Mouse (Mus musculus) myocyte (in vitro differentiated cells): ENCODE data around the gene Fam189b. TPM values are rescaled to one million over a fixed set of nuclear protein-coding genes. Genes with fewer than 3 reads are reported as not detected.
A peak's percentile ranks its signal among the peaks of the same experiment; 100 is the strongest.

Experiments used
- H3K27me3 ChIP-seq: one replicate; pipeline ENCODE4 v1.6.1; 2011; ENCODE audit not compliant: control insufficient read depth, insufficient read depth, insufficient read length
- H3K36me3 ChIP-seq: one replicate; pipeline ENCODE4 v1.6.1; 2011; ENCODE audit not compliant: control insufficient read depth, insufficient read depth
- H3K4me2 ChIP-seq: one replicate; pipeline ENCODE4 v1.6.1; 2011; ENCODE audit warnings: low read depth, control low read depth
- H3K4me3 ChIP-seq: one replicate; pipeline ENCODE4 v1.5.1; 2011; ENCODE audit warnings: mild to moderate bottlenecking, control low read depth, moderate library complexity
- H3K79me2 ChIP-seq: one replicate; pipeline ENCODE4 v1.6.1; 2011; ENCODE audit not compliant: control insufficient read depth, insufficient read depth
- H3ac ChIP-seq: one replicate; pipeline ENCODE4 v1.6.1; 2011; ENCODE audit not compliant: control insufficient read depth, insufficient read length
- CEBPB ChIP-seq: IDR thresholded peaks from 2 replicates; pipeline ENCODE4 v1.6.1; 2011; ENCODE audit warnings: mild to moderate bottlenecking, moderate library complexity; ENCODE audit not compliant: poor library complexity, insufficient read depth, severe bottlenecking
- E2F4 ChIP-seq: IDR thresholded peaks from one replicate; pipeline ENCODE4 v1.6.1; 2011; ENCODE audit warnings: mild to moderate bottlenecking, control low read depth, moderate library complexity; ENCODE audit not compliant: insufficient read depth
- MAX ChIP-seq: IDR thresholded peaks from one replicate; pipeline ENCODE4 v1.6.1; 2011; ENCODE audit warnings: low read depth, mild to moderate bottlenecking, control low read depth
- MYOD1 ChIP-seq, 3 experiments: IDR thresholded peaks; one replicate each; pipeline ENCODE4 v1.6.1; 2011; ENCODE audit warnings: control low read depth in 2 of 3, low read depth in 2 of 3, mild to moderate bottlenecking in 2 of 3, moderate library complexity in 1 of 3; ENCODE audit not compliant: insufficient read length in 2 of 3, control insufficient read depth in 1 of 3
- MYOG ChIP-seq, 3 experiments: IDR thresholded peaks; one replicate each; pipeline ENCODE4 v1.6.1; 2011; ENCODE audit warnings: control low read depth in 2 of 3, low read depth in 2 of 3, mild to moderate bottlenecking in 2 of 3; ENCODE audit not compliant: insufficient read length in 2 of 3, control insufficient read depth in 1 of 3, insufficient read depth in 1 of 3
- POLR2A ChIP-seq: IDR thresholded peaks from one replicate; pipeline ENCODE4 v1.6.1; 2011; ENCODE audit warnings: low read depth, mild to moderate bottlenecking, control low read depth, moderate library complexity; ENCODE audit not compliant: insufficient read length
- POLR2AphosphoS2 ChIP-seq: IDR thresholded peaks from one replicate; pipeline ENCODE4 v1.6.1; 2011; ENCODE audit warnings: low read depth, control low read depth; ENCODE audit not compliant: insufficient read length
- REST ChIP-seq: IDR thresholded peaks from one replicate; pipeline ENCODE4 v1.6.1; 2011; ENCODE audit warnings: mild to moderate bottlenecking, control low read depth, moderate library complexity; ENCODE audit not compliant: insufficient read depth, insufficient read length
- SRF ChIP-seq: IDR thresholded peaks from one replicate; pipeline ENCODE4 v1.6.1; 2011; ENCODE audit warnings: low read depth; ENCODE audit not compliant: control insufficient read depth, insufficient read length
- TCF12 ChIP-seq: IDR thresholded peaks from one replicate; pipeline ENCODE4 v1.6.1; 2011; ENCODE audit warnings: mild to moderate bottlenecking, control low read depth; ENCODE audit not compliant: poor library complexity, insufficient read depth, severe bottlenecking
- TCF3 ChIP-seq: IDR thresholded peaks from one replicate; pipeline ENCODE4 v1.6.1; 2011; ENCODE audit warnings: low read depth, control low read depth; ENCODE audit not compliant: insufficient read length
- USF1 ChIP-seq: IDR thresholded peaks from one replicate; pipeline ENCODE4 v1.6.1; 2011; ENCODE audit warnings: low read depth, mild to moderate bottlenecking, control low read depth, moderate library complexity
- polyA plus RNA-seq: library from polyadenylated mRNA; unstranded; fragments of >200 nt; fragmentation: generic; extraction: Trizol; gene quantifications from one replicate; pipeline ENCODE4 v1.2.1, GENCODE M21; 2012; ENCODE audit warnings: missing spikeins

Fam189b gene
- polyA plus RNA-seq, 1 experiment = 15.0 TPM

DNA sequence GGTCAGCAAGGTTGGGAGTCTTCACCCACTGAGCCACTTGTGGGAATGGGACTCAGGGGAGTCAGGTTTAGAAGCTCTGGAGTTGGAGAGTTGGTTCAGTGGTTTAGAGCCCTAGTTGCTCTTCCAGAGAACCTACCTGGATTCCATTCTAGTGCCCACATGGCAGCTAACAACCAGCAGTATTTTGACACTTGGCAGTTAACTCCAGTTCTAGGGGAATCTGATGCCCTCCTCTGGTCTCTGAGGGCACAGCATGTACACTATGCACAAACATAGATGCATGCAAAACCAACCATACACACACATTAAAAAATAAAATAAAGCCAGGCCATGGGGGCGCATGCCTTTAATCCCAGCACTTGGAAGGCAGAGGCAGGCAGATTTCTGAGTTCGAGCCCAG, 10.9 kb downstream of the Fam189b start:
- no peak overlapping the region for H3K4me3 ChIP-seq
- TF ChIP-seq CEBPB (no peak), TCF12 (no peak), TCF3 (no peak), MYOD1 (IDR thresholded peaks at IDR 0.05; ENCODE audit: control insufficient read depth in 1 of 3, insufficient read length in 2 of 3, low read depth in 2 of 3) (no peak), REST (no peak), MYOG (IDR thresholded peaks at IDR 0.05; ENCODE audit: control insufficient read depth in 1 of 3, insufficient read depth in 1 of 3, insufficient read length in 2 of 3, low read depth in 2 of 3) (no peak), MAX (no peak)
- H3K4me2 ChIP-seq = no peak overlapping the region

DNA sequence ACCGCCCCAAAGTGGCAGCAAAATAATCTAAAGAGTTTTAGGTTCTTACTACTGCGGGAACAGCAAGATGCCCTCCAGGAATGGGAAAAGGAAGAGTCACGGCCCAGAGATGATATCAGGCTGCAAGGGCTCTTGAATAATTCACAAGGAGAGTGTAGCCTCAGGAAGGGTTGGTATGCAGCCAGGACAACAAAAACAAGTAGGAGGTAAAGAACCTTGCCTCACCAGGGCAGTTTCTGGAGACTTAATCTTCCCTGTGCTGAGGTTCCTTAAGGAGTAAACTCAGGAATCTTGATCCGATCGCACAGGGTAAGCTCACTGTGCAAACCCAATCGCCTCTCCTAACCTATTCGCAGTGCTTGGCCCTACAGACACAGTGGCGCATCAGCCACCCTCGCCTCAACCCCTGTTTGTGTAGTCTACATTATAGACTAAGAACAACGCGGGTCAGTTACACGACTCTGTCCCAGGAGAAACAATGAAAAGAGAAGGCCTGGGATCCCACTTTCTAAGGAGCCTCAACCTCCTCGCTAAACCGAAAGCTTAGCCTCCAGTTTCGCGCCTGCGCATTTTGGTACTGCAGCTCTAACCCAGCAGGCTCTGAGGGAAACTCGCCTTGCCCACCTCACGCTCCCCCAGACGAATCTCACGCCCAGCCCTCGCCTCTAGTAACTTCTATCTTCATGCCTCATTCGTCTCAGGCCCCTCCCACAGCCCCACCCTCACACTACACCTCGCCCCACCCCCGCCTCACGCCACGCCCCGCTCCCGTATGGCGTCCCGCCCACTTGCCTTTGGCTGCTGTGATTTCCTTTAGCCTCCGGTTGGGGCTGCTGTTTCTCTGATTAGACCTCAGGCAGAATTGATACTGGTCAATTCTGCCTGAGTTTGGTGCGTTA, 13.3 kb downstream of the Fam189b start:
- Histone ChIP-seq H3K4me3 (peak overlapping the region; percentile 31), H3K79me2 (no peaks in the 10 kb centered on the region), H3K27me3 (no peaks in the 10 kb centered on the region), H3ac (no peak overlapping the region), H3K36me3 (no peaks in the 10 kb centered on the region), H3K4me2 (peak overlapping the region; percentile 80)
- TF ChIP-seq POLR2AphosphoS2 = peak; percentile 86
- TF ChIP-seq POLR2A = peak; percentile 78
- no peak for TF ChIP-seq MYOG (IDR thresholded peaks at IDR 0.05; ENCODE audit: control insufficient read depth in 1 of 3, insufficient read depth in 1 of 3, insufficient read length in 2 of 3, low read depth in 2 of 3)

More for the DNA sequence above, 10.9 kb downstream of the Fam189b start:
- H3K79me2 ChIP-seq = no peaks in the 10 kb centered on the region
- H3K27me3 ChIP-seq = no peaks in the 10 kb centered on the region
- no peak overlapping the region for H3ac ChIP-seq
- H3K36me3 ChIP-seq = no peaks in the 10 kb centered on the region

GRCm38 (mm10) chr3:89199839-89200238, 16.9 kb downstream of the Fam189b start:
- peaks cover 6% of the 10 kb centered on the region for H3K79me2 ChIP-seq
- no peak overlapping the region for H3K4me2 ChIP-seq
- no peak overlapping the region for H3K4me3 ChIP-seq
- no peaks in the 10 kb centered on the region for H3K36me3 ChIP-seq
- H3ac ChIP-seq = no peak overlapping the region
- TF ChIP-seq MYOD1 (IDR thresholded peaks at IDR 0.05; ENCODE audit: control insufficient read depth in 1 of 3, insufficient read length in 2 of 3, low read depth in 2 of 3) (no peak), TCF3 (no peak), TCF12 (no peak), MAX (no peak), MYOG (IDR thresholded peaks at IDR 0.05; ENCODE audit: control insufficient read depth in 1 of 3, insufficient read depth in 1 of 3, insufficient read length in 2 of 3, low read depth in 2 of 3) (no peak), E2F4 (no peak), SRF (no peak), REST (no peak), POLR2AphosphoS2 (no peak), USF1 (no peak), CEBPB (no peak), POLR2A (no peak)
- no peaks in the 10 kb centered on the region for H3K27me3 ChIP-seq

DNA sequence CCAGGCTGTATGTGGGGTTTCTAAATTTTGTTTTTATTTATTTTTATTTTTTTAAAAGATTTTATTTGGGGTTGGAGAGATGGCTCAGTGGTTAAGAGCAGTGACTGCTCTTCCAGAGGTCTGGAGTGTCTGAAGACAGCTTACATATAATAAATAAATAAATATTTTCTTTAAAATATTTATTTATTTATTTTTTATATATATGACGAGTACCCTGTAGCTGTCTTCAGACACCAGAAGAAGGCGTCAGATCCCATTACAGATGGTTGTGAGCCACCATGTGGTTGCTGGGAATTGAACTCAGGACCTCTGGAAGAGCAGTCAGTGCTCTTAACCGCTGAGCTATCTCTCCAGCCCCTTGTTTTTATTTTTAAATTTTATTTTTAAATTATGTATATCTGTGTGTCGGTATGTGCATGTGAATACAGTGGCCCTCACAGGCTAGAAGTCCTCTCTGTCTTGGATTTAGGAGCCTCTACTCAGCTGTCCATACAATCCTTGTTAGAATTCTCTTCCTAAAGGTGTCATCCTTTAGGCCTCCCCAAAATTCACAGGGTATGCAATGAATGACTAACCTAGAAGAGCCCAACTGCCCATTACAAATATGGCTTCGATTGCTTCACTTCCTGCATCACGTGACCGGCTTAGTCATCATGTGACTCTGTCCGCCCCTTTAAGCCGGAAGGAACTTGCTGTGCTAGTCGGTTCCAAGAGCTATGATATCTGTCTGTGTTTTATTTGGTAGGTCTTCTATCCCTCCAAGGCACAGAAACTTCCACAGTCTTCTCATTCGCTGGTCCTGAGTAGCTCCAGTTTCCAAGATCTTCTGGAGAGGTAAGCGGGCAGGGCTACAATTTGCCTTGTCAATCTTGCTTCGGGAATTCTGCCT, 19.6 kb downstream of the Fam189b start, which contains the start of gene Gba:
Gene Gba (plus strand): TSS at position 676 of the 889 bp plus-strand sequence.
- TF ChIP-seq CEBPB (0 out of 2 replicates have a peak, but pooled peaks have one; percentile 19), MYOD1 (IDR thresholded peaks at IDR 0.05; ENCODE audit: control insufficient read depth in 1 of 3, insufficient read length in 2 of 3, low read depth in 2 of 3) (no peak), USF1 (peak; percentile 100), MAX (no peak)
- H3K27me3 ChIP-seq = no peaks in the 10 kb centered on the region
- H3K4me3 ChIP-seq = peak within 1 kb of the TSS; percentile 29
- H3K36me3 ChIP-seq = peaks cover 5% of the 10 kb centered on the region
- peak within 1 kb of the TSS; percentile 93 for H3K4me2 ChIP-seq
- peaks cover 6% of the 10 kb centered on the region for H3K79me2 ChIP-seq
- H3ac ChIP-seq = no peak within 1 kb of the TSS

DNA sequence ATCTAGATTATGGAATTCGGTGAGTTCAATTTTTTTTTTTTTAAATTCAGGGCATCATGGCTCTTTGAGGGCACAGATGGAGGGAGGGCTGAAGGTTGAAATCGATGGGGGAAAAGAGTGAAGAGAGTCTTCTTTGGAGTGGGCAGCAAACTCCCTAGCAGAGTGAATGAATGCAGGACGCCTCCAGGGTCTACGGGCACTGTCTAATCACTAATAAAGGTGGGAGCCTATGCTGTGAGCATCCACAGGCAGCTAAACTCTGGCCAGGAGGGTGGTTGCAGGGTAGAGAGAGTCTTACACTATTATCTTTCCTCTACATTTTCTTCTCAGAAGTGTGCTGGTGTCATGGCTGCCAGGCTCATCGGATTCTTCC, 20.2 kb downstream of the Fam189b start:
- H3K27me3 ChIP-seq = no peaks in the 10 kb centered on the region
- H3K79me2 ChIP-seq = peaks cover 6% of the 10 kb centered on the region
- peak overlapping the region; percentile 29 for H3K4me3 ChIP-seq
- no peak overlapping the region for H3ac ChIP-seq
- TF ChIP-seq POLR2AphosphoS2 = no peak
- no peak for TF ChIP-seq SRF
- no peak for TF ChIP-seq TCF3
- TF ChIP-seq MYOD1 (IDR thresholded peaks at IDR 0.05; ENCODE audit: control insufficient read depth in 1 of 3, insufficient read length in 2 of 3, low read depth in 2 of 3) = no peak
- TF ChIP-seq MYOG (IDR thresholded peaks at IDR 0.05; ENCODE audit: control insufficient read depth in 1 of 3, insufficient read depth in 1 of 3, insufficient read length in 2 of 3, low read depth in 2 of 3) = no peak
- TF ChIP-seq E2F4 = no peak
- TF ChIP-seq TCF12 = no peak
- TF ChIP-seq POLR2A = no peak
- TF ChIP-seq CEBPB = no peak
- TF ChIP-seq USF1 = no peak
- TF ChIP-seq MAX = no peak
- TF ChIP-seq REST = no peak
- peaks cover 8% of the 10 kb centered on the region for H3K36me3 ChIP-seq
- peak overlapping the region; percentile 93 for H3K4me2 ChIP-seq
